Mouse (Mus musculus): ENCODE measurements around the gene Usp19.

The Usp19 gene

DNA sequence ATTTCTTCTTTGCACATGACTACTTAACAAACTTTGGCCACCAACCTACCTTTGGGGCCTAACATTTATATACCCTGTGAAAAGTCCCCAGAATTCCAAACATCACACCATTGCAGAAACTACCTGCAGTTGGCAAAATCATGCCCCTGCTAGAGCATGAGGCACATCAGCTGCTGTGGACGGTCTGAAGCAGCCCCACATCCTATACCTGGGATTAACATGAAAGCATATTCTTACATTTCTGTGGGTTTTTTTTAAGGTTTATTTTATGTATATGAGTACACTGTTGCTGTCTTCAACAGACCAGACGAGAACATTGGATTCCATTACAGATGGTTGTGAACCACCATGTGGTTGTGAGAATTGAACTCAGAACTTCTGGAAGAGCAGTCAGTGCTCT lies 24.2 kb upstream of the Usp19 start:
- no peak for DNase-seq (ENCODE audit: inconsistent age in 2 of 2, low spot score in 1 of 2)

DNA sequence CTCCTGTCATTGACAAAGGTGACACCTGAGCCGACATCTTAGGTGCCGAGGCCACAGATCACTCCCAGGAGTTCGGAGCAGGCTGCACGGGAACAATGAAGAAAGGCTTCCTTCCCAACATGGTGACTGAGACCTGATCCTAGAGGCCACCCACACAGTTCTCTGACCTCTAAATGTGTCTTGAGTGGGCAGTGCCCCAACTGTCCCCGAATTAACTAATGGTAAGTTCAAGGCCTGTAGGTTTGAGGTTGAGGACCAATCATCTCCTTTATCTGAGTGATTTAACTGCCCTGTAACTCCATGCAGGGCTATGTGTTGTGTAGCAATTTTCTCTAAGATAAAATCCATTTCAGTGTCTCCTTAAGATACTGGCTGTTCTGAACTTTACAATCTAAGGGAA lies 21.0 kb upstream of the Usp19 start:
- DNase-seq (ENCODE audit: inconsistent age in 2 of 2, low spot score in 1 of 2) = peak in 1 of 2 experiments; percentile 56

DNA sequence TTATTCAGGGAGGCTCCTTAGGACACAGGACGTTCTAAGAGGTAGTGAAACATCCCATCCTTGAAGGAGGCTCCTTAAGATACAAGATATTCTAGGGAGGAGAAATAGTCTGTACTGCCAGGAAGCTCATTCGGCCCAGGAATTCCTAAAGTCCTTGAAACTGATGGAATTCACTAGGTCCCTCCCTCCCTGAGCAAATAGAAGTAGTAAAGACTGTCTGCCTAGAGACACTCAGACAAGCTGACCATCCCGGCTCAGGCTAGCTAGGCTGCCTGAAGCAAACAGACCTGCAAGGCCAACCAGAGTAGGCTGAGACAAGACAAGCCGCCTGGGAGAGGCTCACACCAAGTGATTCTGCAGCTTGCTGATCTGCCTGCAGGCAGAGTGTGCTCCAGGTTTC lies 20.6 kb upstream of the Usp19 start:
- DNase-seq (ENCODE audit: inconsistent age in 2 of 2, low spot score in 1 of 2) = peak in 1 of 2 experiments; percentile 48

DNA sequence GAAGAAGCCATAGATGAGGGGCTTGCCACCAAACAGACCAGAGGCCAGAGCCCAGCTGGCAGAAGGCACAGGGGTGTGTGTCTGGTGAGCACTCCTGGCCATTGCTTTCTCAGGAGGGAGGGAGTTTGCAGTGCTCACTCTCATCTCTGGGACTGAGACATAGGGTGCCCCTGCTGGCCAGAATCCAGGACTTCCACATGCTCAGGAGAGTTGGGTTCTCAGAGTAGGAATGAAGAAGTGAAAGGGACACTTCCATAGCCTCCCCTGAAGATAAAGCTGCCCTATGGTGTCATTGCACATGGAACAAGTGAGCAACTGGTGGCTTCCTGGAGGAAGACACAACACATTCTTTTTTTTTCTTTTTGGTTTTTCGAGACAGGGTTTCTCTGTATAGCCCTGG lies 15.9 kb upstream of the Usp19 start:
- DNase-seq (ENCODE audit: inconsistent age in 2 of 2, low spot score in 1 of 2) = no peak

DNA sequence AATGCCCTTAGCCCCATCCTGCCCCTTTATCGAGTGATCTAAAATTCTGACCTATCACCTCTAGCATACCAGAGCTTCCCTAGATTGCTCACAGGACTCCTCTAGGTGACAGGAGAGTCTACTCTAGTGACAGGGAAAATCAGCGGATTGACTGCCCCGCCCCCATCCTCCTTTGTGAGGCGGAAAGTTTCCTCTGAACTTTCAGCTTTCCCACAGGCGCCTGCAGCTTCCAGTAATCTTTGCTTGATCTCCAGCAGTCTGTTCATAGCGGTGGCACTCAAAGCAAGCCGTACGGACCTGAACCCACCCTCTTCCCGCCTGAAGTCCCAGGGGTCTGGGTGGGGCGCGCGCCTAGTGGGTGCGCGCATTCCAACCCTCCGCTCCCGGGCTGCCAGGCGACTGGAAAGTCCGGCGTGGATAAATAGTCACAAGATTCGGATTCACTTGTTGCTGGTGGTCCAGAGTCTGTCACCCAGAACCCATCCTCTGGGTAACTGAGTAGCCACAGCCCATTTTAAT lies 11.7 kb upstream of the Usp19 start:
- peak; percentile 83 to 95 for DNase-seq (ENCODE audit: inconsistent age in 2 of 2, low spot score in 1 of 2)

DNA sequence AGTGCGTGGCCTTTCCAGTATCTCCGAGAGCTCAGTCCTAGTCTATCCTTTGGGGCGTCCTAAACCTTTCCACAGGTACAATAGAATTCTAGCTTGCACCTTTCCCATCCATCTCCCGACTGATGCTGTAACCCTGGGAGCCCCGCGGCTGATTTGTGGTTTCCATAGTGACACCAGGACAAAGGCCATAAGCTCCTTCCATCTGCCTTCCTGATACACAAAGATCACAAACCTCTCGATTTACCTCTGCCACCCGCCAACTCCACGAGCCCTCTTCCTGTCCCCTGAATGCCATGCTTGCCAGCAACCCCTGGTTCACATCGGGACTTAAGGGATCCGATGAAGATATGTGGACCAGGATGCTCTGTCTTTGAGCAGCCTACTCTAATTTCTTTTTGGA lies 11.2 kb upstream of the Usp19 start:
- no peak for DNase-seq (ENCODE audit: inconsistent age in 2 of 2, low spot score in 1 of 2)

DNA sequence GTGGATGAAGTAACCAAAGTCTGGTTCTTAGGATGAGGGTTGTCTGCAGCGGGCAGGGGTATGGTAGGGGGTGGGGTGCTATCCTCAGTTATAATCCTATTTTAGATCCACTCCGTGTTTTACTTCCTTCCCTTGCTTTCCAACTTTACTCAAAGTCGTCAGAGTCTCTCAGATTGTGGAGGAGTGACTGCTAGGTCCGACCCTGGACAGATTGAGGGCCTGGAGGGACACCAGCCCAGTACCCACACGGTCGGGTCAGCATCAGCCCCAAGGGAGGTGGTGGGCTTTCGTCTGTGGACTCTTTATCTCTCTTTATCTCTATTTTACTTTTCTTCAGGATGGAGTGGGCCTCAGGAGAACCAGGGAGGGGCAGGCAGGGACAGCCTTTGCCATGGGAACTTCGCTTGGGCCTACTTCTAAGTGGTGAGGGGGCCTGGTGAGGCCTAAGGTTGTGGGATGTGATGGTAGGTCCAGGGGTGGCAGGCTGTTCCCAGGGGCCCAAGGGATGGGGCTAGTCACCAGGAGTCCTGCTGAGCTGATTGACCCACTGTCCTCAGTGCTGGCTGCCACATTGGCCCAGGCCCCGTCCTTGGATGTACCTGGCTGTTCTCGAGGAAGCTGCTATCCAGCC lies 10.6 kb upstream of the Usp19 start, which contains the start of gene Lamb2:
Gene Lamb2 (plus strand): TSS at position 16 of the 631 bp plus-strand sequence.
- peak; percentile 62 to 90 for DNase-seq (ENCODE audit: inconsistent age in 2 of 2, low spot score in 1 of 2)

DNA sequence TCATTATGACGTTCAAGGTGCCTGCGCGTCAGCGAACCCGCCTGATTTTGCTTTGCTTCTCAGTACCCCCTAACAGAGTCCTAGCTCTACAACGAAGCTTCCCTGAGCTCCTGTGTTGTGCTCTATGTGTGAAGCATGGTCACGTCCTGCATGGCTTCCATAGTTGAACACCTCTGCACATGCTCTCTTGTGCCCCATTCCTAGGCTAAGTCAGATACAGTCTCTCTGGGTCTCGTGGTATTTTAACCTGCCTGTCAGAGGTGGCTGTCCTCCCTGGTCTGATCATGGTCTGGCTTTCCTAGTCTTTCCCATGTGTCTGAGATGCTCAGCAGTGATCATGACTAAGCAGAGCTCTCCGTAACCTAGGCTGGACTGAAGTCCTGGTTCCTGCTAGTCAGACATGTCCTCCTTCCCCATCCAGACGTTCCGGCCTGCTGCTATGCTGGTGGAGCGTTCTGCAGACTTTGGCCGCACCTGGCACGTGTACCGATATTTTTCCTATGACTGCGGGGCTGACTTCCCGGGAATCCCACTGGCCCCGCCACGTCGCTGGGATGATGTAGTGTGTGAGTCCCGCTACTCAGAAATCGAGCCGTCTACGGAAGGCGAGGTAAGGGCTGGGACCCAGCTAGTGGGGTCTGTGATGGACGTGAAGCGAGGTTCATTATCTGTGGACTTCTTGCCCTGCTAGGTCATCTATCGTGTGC lies 9.4 kb upstream of the Usp19 start:
- peak in 1 of 2 experiments; percentile 12 for DNase-seq (ENCODE audit: inconsistent age in 2 of 2, low spot score in 1 of 2)

DNA sequence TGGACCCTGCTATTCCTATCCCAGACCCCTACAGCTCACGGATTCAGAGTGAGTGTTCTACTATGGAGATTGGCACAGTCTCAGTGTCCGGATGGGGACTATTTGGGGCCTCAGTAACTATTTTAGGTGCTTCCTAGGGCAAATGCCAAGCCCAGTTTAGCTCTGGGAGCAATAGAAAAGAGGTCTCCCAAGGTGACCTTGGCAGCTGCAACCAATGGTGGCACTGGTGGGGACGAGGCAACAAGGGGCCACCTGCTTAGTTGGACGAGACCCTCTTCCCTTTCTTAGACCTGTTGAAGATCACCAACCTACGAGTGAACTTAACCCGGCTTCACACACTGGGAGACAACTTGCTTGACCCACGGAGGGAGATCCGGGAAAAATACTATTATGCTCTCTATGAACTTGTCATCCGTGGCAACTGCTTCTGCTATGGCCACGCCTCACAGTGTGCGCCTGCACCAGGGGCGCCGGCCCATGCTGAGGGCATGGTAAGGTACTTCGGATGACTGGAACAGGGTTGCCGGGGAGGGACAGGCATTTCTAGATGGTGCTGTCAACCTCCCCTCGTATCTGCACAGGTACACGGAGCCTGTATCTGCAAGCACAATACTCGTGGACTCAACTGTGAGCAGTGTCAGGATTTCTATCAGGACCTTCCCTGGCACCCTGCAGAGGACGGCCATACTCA lies 8.7 kb upstream of the Usp19 start:
- no peak for DNase-seq (ENCODE audit: inconsistent age in 2 of 2, low spot score in 1 of 2)

DNA sequence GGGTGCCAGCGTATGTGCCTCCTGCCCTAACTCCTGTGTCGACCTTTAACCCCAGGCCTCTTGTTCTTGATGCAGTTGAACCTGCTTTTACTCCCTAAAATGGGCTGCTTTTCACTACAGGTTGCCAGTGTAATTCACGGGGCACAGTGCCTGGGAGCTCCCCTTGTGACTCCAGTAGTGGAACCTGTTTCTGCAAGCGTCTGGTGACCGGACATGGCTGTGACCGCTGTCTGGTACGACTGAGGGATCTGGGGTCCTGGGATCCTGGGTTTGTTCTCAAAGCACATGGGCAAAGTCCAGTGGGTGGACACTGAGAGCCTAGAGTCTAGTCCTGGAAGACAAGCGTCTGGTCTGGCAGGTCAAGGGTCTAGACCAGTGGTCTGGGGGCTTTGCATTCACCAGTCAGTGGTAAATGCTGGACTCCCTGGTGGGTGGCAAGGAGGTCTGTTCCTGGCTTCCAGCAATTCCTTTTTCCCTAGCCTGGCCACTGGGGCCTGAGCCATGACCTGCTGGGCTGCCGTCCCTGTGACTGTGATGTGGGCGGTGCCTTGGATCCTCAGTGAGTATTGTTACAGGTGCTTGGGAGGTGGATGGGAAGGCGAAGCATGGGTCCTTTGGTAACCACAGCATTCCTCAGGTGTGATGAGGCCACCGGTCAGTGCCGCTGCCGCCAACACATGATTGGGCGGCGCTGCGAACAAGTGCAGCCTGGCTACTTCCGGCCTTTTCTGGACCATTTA lies 7.2 kb upstream of the Usp19 start:
- no peak for DNase-seq (ENCODE audit: inconsistent age in 2 of 2, low spot score in 1 of 2)

DNA sequence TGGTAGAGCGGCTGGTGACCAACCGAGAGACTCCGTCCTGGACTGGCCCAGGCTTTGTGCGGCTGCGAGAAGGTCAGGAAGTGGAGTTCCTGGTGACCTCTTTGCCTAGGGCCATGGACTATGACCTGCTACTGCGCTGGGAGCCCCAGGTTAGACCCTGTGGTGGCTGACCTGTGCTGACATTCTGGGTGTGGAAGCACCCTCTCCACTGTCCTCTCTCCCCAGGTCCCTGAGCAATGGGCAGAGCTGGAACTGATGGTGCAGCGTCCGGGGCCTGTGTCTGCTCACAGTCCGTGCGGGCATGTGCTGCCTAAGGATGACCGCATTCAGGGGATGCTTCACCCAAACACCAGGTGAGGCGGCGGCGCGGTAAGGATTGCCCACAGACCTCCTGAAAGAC lies 6.4 kb upstream of the Usp19 start:
- no peak for DNase-seq (ENCODE audit: inconsistent age in 2 of 2, low spot score in 1 of 2)

DNA sequence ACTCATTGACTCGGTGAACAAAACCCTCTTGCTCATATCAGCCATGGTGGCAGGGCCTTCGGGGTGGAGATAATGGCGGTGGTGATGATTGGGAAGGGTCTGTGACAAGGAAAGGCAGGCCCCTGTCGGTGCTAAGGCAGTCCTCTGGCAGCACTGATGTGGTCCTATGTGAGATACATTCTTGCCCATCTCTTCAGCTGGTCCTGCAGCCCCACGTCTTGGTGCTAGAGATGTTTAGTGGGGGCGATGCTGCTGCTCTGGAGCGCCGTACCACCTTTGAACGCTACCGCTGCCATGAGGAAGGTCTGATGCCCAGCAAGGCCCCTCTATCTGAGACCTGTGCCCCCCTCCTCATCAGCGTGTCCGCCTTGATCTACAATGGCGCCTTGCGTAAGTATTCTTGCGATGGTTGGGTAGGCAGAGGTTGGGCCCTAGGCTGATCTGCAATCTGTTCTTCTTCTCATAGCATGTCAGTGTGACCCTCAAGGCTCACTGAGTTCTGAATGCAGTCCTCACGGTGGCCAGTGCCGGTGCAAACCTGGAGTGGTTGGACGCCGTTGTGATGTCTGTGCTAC lies 5.0 kb upstream of the Usp19 start:
- no peak for DNase-seq (ENCODE audit: inconsistent age in 2 of 2, low spot score in 1 of 2)

DNA sequence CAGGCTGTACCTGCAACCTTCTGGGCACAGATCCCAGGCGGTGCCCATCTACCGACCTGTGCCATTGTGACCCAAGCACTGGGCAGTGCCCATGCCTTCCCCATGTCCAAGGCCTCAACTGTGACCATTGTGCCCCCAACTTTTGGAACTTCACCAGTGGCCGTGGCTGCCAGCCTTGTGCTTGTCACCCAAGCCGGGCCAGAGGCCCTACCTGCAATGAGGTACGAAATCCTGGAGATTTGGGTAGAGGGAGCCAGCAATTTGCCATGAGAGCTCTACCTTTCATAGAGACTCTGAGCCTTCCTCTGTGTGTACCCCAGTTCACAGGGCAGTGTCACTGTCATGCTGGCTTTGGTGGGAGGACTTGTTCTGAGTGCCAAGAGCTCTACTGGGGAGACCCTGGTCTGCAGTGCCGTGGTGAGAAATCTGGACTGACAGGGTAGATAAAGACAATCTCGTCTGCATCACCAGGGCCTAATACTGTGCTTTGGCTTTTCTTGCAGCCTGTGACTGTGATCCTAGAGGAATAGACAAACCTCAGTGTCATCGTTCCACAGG lies 3.4 kb upstream of the Usp19 start:
- DNase-seq (ENCODE audit: inconsistent age in 2 of 2, low spot score in 1 of 2) = no peak

DNA sequence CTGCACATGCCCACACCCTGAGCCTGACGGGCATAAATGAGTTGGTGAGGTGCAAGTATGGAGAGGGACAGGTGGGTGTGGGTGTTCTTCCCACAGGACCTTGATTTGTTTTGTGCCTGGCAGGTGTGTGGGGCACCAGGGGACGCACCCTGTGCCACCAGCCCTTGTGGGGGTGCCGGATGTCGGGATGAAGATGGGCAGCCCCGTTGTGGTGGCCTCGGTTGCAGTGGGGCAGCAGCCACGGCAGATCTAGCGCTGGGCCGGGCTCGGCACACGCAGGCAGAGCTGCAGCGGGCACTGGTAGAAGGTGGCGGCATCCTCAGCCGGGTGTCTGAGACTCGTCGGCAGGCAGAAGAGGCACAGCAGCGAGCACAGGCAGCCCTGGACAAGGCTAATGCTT lies 2.0 kb upstream of the Usp19 start:
- DNase-seq (ENCODE audit: inconsistent age in 2 of 2, low spot score in 1 of 2) = peak in 1 of 2 experiments; percentile 30

DNA sequence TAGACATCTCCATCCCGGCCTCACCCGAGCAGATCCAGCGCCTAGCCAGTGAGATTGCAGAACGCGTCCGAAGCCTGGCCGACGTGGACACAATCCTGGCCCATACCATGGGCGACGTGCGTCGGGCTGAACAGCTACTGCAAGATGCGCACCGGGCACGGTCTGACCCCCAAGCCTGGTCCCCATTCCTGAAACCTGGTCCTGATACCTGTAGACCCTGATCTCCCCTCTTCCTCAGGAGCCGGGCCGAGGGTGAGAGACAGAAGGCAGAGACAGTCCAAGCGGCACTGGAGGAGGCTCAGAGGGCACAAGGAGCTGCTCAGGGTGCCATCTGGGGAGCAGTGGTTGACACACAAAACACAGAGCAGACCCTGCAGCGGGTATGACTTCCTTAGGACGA lies 1.2 kb upstream of the Usp19 start:
- DNase-seq (ENCODE audit: inconsistent age in 2 of 2, low spot score in 1 of 2) = peak in 1 of 2 experiments; percentile 39

DNA sequence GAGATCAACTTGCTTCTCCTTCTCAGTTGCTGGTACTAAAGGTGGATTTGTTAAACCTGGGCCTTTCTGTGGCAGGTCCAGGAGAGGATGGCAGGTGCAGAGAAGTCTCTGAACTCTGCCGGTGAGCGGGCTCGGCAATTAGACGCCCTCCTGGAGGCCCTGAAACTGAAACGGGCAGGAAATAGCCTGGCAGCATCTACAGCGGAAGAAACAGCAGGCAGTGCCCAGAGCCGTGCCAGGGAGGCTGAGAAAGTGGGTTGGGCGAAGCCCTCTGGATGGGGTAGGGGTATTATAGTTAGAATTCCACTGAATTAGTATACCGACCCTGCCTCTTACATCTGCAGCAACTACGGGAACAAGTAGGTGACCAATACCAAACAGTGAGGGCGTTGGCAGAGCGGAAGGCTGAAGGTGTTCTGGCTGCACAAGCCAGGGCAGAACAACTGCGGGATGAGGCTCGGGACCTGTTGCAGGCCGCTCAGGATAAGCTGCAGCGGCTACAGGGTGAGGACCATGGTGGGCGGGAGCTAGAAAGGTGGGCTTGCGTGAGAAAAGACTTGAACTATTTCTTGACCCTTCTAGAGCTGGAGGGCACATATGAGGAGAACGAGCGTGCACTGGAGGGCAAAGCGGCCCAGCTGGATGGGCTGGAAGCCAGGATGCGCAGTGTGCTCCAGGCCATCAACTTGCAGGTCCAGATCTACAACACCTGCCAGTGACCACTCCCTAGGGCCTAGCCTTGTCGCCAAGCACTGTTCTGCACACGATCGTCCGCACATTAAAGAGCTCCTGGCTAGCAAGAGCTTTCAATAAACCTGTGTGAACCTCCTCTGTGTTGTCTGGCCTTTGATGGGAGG lies 472 bp upstream of the Usp19 start:
- DNase-seq (ENCODE audit: inconsistent age in 2 of 2, low spot score in 1 of 2) = peak in 1 of 2 experiments; percentile 63

DNA sequence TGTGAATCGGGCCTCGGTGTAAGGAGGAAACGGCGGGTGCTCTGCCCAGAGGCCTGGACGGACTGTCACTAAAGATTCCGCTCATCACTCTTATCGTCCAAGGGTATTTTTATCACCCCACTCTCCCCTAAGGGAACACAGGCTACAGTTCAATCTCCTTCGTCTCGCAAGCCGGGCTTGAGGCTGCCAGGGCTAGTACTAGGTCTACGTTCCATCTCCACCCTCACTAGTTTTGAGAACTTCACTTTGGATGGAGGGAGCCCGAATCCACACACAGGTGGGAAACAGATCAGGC lies 831 bp downstream of the Usp19 start:
- no peak for DNase-seq (ENCODE audit: inconsistent age in 2 of 2, low spot score in 1 of 2)

DNA sequence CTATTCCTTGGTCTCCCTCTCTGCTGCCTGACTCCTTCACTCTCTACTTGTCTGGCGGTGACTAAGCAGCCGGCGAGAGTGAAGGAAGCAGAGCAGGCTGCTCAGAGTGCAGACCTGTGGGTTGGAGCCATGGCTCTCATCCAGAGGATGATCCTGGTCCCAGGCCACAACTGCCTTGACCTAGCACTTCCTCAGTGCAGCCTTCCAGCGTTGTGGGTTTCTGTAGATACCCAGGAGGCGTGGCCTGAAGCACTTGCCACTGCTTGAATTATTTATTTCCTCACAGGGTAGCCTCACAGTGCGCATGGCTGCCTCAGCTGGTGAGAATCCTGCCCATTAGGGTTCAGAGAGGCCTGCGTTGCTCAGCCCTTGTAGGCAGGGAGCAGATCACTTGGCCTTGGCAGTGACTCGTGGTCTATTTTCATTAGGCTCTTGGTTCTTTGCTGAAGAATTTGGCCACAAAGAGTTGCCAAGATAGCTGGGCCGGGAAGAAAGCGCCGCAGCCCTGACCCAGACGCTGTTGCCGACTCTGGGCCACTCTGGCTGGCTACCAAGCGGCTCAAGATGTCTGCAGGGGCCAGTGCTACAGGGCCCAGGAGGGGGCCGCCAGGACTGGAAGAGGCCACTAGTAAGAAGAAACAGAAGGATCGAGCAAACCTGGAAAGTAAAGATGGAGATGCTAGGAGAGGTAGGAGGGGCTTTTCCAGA lies 1.8 kb downstream of the Usp19 start:
- DNase-seq (ENCODE audit: inconsistent age in 2 of 2, low spot score in 1 of 2) = peak; percentile 93 to 95

DNA sequence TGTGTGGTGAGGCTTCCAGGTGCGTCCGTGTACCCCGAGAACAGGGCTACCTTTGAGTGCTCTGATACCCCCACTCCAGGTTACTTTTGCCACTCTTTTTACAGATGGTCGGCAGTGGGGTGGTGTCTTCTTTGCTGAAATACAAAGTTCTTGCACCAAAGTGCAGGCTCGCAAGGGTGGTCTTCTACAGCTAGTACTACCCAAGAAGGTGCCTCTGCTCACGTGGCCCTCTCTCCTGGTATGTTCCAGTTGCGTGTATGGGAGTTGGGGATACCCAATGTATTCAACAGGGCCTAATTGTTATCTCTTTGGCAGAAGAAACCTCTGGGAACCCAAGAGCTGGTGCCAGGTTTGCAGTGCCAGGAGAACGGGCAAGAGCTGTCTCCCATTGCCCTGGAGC lies 2.8 kb downstream of the Usp19 start:
- DNase-seq (ENCODE audit: inconsistent age in 2 of 2, low spot score in 1 of 2) = no peak
